Mouse (Mus musculus): ENCODE data around the gene H2-Q10. TPM values are rescaled to one million over a fixed set of nuclear protein-coding genes. Genes with fewer than 3 reads are reported as not detected.
"Not testable (repeated sequence)": the region's sequence is repeated elsewhere in the genome, so short reads cannot be mapped to it uniquely, and the experiment has no call there.

The H2-Q10 gene
- polyA plus RNA-seq, 1 experiment from 2014 or later = 1.1 TPM

- H3K36me3 ChIP-seq (ENCODE audit: control insufficient read depth, insufficient read depth, low read length); H3K27me3 ChIP-seq (ENCODE audit: control insufficient read depth, insufficient read depth, low read length); H3K9me3 ChIP-seq (ENCODE audit: control insufficient read depth, low read depth, low read length); H3K27ac ChIP-seq (ENCODE audit: low read length); H3K4me1 ChIP-seq (ENCODE audit: control insufficient read depth, insufficient read depth, low read length); H3K9ac ChIP-seq (replicated peaks; ENCODE audit: low read depth, low read length): not testable (repeated sequence)
- 15% methylated on average over 28 of the region's 28 CpGs for WGBS
- H3K4me2 ChIP-seq (replicated peaks; ENCODE audit: low read depth, low read length) = peak overlapping the region; percentile 59
- H3K4me3 ChIP-seq (ENCODE audit: low read depth, low read length) = peak overlapping the region; percentile 28; the same call in 1 of the 2 replicates
- 0 out of 2 replicates have a peak, but pooled peaks have one; percentile 33 for ATAC-seq (ENCODE audit: insufficient number of reproducible peaks, insufficient read depth, low FRiP score, low read depth)
These were observed 44.4 kb upstream of the H2-Q10 start for GRCm38 (mm10) chr17:35425474-35425873.

GRCm38 (mm10) chr17:35428883-35429282, 41.0 kb upstream of the H2-Q10 start:
- not testable (repeated sequence) for H3K27me3 ChIP-seq (ENCODE audit: control insufficient read depth, insufficient read depth, low read length); H3K4me2 ChIP-seq (replicated peaks; ENCODE audit: low read depth, low read length); H3K9ac ChIP-seq (replicated peaks; ENCODE audit: low read depth, low read length); H3K4me3 ChIP-seq (ENCODE audit: low read depth, low read length); H3K9me3 ChIP-seq (ENCODE audit: control insufficient read depth, low read depth, low read length); H3K4me1 ChIP-seq (ENCODE audit: control insufficient read depth, insufficient read depth, low read length); H3K27ac ChIP-seq (ENCODE audit: low read length); H3K36me3 ChIP-seq (ENCODE audit: control insufficient read depth, insufficient read depth, low read length); ATAC-seq (ENCODE audit: insufficient number of reproducible peaks, insufficient read depth, low FRiP score, low read depth)
- 87% methylated on average over 6 of the region's 6 CpGs for WGBS

GRCm38 (mm10) chr17:35430671-35431070, 39.2 kb upstream of the H2-Q10 start:
- not testable (repeated sequence) for ATAC-seq (ENCODE audit: insufficient number of reproducible peaks, insufficient read depth, low FRiP score, low read depth); H3K36me3 ChIP-seq (ENCODE audit: control insufficient read depth, insufficient read depth, low read length); H3K4me2 ChIP-seq (replicated peaks; ENCODE audit: low read depth, low read length); H3K9me3 ChIP-seq (ENCODE audit: control insufficient read depth, low read depth, low read length); H3K4me3 ChIP-seq (ENCODE audit: low read depth, low read length); H3K27me3 ChIP-seq (ENCODE audit: control insufficient read depth, insufficient read depth, low read length); H3K4me1 ChIP-seq (ENCODE audit: control insufficient read depth, insufficient read depth, low read length); H3K9ac ChIP-seq (replicated peaks; ENCODE audit: low read depth, low read length); H3K27ac ChIP-seq (ENCODE audit: low read length)
- 88% methylated on average over 6 of the region's 6 CpGs for WGBS

- H3K4me2 ChIP-seq (replicated peaks; ENCODE audit: low read depth, low read length); H3K36me3 ChIP-seq (ENCODE audit: control insufficient read depth, insufficient read depth, low read length); H3K27me3 ChIP-seq (ENCODE audit: control insufficient read depth, insufficient read depth, low read length); H3K4me3 ChIP-seq (ENCODE audit: low read depth, low read length); H3K4me1 ChIP-seq (ENCODE audit: control insufficient read depth, insufficient read depth, low read length); H3K27ac ChIP-seq (ENCODE audit: low read length); H3K9ac ChIP-seq (replicated peaks; ENCODE audit: low read depth, low read length); H3K9me3 ChIP-seq (ENCODE audit: control insufficient read depth, low read depth, low read length); ATAC-seq (ENCODE audit: insufficient number of reproducible peaks, insufficient read depth, low FRiP score, low read depth): not testable (repeated sequence)
- WGBS = 83% methylated on average over 3 of the region's 3 CpGs
These were observed 37.7 kb upstream of the H2-Q10 start for GRCm38 (mm10) chr17:35432167-35432566.

- not testable (repeated sequence) for H3K4me1 ChIP-seq (ENCODE audit: control insufficient read depth, insufficient read depth, low read length); H3K27ac ChIP-seq (ENCODE audit: low read length); ATAC-seq (ENCODE audit: insufficient number of reproducible peaks, insufficient read depth, low FRiP score, low read depth); H3K9ac ChIP-seq (replicated peaks; ENCODE audit: low read depth, low read length); H3K27me3 ChIP-seq (ENCODE audit: control insufficient read depth, insufficient read depth, low read length); H3K4me2 ChIP-seq (replicated peaks; ENCODE audit: low read depth, low read length); H3K36me3 ChIP-seq (ENCODE audit: control insufficient read depth, insufficient read depth, low read length); H3K4me3 ChIP-seq (ENCODE audit: low read depth, low read length); H3K9me3 ChIP-seq (ENCODE audit: control insufficient read depth, low read depth, low read length)
- 10% methylated on average over 8 of the region's 8 CpGs for WGBS
These were observed 35.1 kb upstream of the H2-Q10 start for GRCm38 (mm10) chr17:35434836-35435235.

GRCm38 (mm10) chr17:35435577-35435976, 34.3 kb upstream of the H2-Q10 start:
- not testable (repeated sequence) for H3K4me2 ChIP-seq (replicated peaks; ENCODE audit: low read depth, low read length); ATAC-seq (ENCODE audit: insufficient number of reproducible peaks, insufficient read depth, low FRiP score, low read depth); H3K27ac ChIP-seq (ENCODE audit: low read length); H3K9me3 ChIP-seq (ENCODE audit: control insufficient read depth, low read depth, low read length); H3K4me1 ChIP-seq (ENCODE audit: control insufficient read depth, insufficient read depth, low read length); H3K36me3 ChIP-seq (ENCODE audit: control insufficient read depth, insufficient read depth, low read length); H3K27me3 ChIP-seq (ENCODE audit: control insufficient read depth, insufficient read depth, low read length); H3K9ac ChIP-seq (replicated peaks; ENCODE audit: low read depth, low read length); H3K4me3 ChIP-seq (ENCODE audit: low read depth, low read length)
- WGBS = 78% methylated on average over 3 of the region's 3 CpGs

- 46% methylated on average over 1 of the region's 1 CpGs for WGBS
- not testable (repeated sequence) for H3K4me2 ChIP-seq (replicated peaks; ENCODE audit: low read depth, low read length); H3K9ac ChIP-seq (replicated peaks; ENCODE audit: low read depth, low read length); H3K27ac ChIP-seq (ENCODE audit: low read length); H3K4me3 ChIP-seq (ENCODE audit: low read depth, low read length); H3K9me3 ChIP-seq (ENCODE audit: control insufficient read depth, low read depth, low read length); H3K27me3 ChIP-seq (ENCODE audit: control insufficient read depth, insufficient read depth, low read length); ATAC-seq (ENCODE audit: insufficient number of reproducible peaks, insufficient read depth, low FRiP score, low read depth); H3K36me3 ChIP-seq (ENCODE audit: control insufficient read depth, insufficient read depth, low read length); H3K4me1 ChIP-seq (ENCODE audit: control insufficient read depth, insufficient read depth, low read length)
These were observed 32.4 kb upstream of the H2-Q10 start for GRCm38 (mm10) chr17:35437386-35437936.

GRCm38 (mm10) chr17:35438395-35438794, 31.5 kb upstream of the H2-Q10 start:
- H3K4me3 ChIP-seq (ENCODE audit: low read depth, low read length); H3K9me3 ChIP-seq (ENCODE audit: control insufficient read depth, low read depth, low read length); H3K27me3 ChIP-seq (ENCODE audit: control insufficient read depth, insufficient read depth, low read length); H3K9ac ChIP-seq (replicated peaks; ENCODE audit: low read depth, low read length); H3K4me1 ChIP-seq (ENCODE audit: control insufficient read depth, insufficient read depth, low read length); H3K36me3 ChIP-seq (ENCODE audit: control insufficient read depth, insufficient read depth, low read length); H3K4me2 ChIP-seq (replicated peaks; ENCODE audit: low read depth, low read length); ATAC-seq (ENCODE audit: insufficient number of reproducible peaks, insufficient read depth, low FRiP score, low read depth); H3K27ac ChIP-seq (ENCODE audit: low read length): not testable (repeated sequence)
- WGBS = 63% methylated on average over 1 of the region's 3 CpGs

GRCm38 (mm10) chr17:35438885-35439284, 31.0 kb upstream of the H2-Q10 start, which contains the start of gene H2-Q7:
H2-Q7 (plus strand) TSS chr17:35439155.
- not testable (repeated sequence) for H3K36me3 ChIP-seq (ENCODE audit: control insufficient read depth, insufficient read depth, low read length); H3K4me1 ChIP-seq (ENCODE audit: control insufficient read depth, insufficient read depth, low read length); H3K27ac ChIP-seq (ENCODE audit: low read length); H3K27me3 ChIP-seq (ENCODE audit: control insufficient read depth, insufficient read depth, low read length); H3K9me3 ChIP-seq (ENCODE audit: control insufficient read depth, low read depth, low read length)
- peak; percentile 90 for ATAC-seq (ENCODE audit: insufficient number of reproducible peaks, insufficient read depth, low FRiP score, low read depth)
- H3K4me3 ChIP-seq (ENCODE audit: low read depth, low read length) = peak within 1 kb of the TSS; percentile 43
- WGBS = 4% methylated on average over 14 of the region's 18 CpGs
- H3K4me2 ChIP-seq (replicated peaks; ENCODE audit: low read depth, low read length) = peak within 1 kb of the TSS; percentile 84
- peak within 1 kb of the TSS; percentile 7; the same call in 1 of the 2 replicates for H3K9ac ChIP-seq (replicated peaks; ENCODE audit: low read depth, low read length)
